Mouse (Mus musculus): ENCODE results near the gene Olfr547.
"Not testable (repeated sequence)": the region's sequence is repeated elsewhere in the genome, so short reads cannot be mapped to it uniquely, and the experiment has no call there.

Olfr547 gene
- long read RNA-seq, experiment 1: 0 reads
- long read RNA-seq, experiment 2: 0 reads

DNA sequence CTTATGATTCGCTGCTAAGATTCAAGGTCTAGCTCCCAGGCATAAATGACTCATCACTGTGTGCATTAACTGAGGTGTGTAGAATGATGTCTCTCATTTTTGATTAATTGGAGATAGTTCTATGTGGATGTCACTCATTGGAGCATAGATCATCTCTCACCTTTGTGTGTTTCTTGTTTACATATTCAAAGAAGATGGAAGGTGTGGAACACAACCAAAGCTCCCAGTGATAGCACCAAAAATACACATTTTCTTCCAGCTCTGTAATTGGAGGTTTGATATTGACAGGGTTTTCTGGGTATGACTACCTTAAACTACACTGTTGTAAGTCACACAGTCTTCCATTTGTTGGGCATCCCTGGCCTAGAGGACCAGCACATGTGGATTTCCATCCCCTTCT lies at the start of gene Olfr547:
Gene Olfr547, plus strand, starts transcription at position 301 of the 400 bp plus-strand sequence.
- intact Hi-C loops (cut with DNase I): no loop called here

DNA sequence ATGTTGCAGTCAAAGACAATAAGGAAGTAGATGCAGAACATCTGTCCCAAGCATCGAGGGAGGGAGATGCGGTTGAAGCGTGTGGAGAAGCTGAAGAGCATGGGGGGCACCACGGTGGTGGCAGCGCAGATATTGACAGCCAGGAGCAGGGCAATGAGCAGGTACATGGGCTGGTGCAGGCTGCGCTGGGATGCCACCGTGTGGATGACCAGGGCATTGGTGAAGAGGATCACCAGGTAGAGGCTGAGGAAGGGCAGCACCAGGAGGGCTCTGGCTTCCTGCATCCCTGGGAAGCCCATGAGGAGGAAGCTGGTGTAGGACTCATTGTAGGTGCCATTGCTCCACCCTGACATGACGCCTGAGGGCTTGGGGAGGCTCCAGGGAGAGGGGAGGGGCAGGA lies 49.8 kb upstream of the Olfr547 start:
- intact Hi-C loops (cut with DNase I): loop anchor here (5.0 kb wide), 1 partner anchor 42 kb away; the partner anchor contains the start of gene Rrm1

DNA sequence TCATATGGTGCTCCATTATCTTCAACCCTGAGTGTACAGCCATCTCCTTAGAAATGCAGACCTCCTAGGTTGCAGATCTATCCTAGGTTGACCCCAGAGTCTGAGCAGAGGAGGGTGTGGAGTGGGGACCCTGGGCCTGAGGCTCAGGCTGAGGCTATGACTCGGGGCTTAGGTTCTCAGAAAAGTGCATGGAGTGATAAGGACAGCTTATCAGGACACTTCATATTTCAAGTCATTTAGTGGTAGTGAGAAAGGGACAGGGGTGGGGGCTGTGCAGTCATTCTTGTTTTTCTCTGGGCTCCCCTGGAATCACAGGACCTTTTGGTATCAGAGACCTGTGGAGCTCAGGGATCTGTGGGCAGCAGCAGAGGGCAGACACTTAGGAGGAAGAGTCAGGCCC lies 48.4 kb upstream of the Olfr547 start:
- intact Hi-C loops (cut with DNase I): no loop called here

DNA sequence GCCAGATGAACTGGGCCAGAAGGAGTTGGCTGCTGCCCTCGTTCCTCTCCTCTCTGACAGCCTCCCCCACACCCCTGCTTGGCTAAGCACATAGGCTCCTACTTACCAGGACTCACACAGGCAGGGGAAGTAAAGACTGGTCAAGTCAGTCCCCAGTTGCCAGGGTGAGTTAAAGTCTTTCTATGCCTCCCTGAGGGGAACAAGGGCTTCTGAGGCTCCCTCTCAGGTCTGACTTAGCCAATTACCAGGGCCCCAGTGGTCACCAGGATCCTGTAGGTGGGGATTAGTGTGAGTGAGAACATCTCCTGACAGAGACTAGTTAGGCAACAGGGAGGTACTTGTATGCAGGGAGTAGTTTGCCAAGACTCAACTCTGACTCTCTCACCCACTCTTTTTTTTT lies 46.4 kb upstream of the Olfr547 start, which contains the start of gene Olfr544:
Gene Olfr544, minus strand, starts transcription at position 153 of the 400 bp plus-strand sequence.
- intact Hi-C loops (cut with DNase I): no loop called here

DNA sequence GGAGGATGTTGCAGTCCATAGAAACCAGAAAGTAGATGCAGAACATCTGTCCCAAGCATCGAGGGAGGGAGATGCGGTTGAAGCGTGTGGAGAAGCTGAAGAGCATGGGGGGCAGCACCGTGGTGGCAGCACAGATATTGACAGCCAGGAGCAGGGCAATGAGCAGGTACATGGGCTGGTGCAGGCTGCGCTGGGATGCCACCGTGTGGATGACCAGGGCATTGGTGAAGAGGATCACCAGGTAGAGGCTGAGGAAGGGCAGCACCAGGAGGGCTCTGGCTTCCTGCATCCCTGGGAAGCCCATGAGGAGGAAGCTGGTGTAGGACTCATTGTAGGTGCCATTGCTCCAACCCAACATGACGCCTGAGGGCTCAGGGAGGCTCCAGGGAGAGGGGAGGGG lies 40.1 kb upstream of the Olfr547 start:
- intact Hi-C loops (cut with DNase I): not testable (repeated sequence)

- intact Hi-C loops (cut with DNase I): no loop called here
Measured at GRCm38 (mm10) chr7:102499473-102499872, 35.1 kb upstream of the Olfr547 start, which contains the start of gene Olfr545. TSS of gene Olfr545 (minus strand) at chr7:102499573.

- intact Hi-C loops (cut with DNase I): no loop called here
Measured at GRCm38 (mm10) chr7:102501986-102502385, 32.6 kb upstream of the Olfr547 start.

- intact Hi-C loops (cut with DNase I): no loop called here
Measured at GRCm38 (mm10) chr7:102506848-102507247, 27.7 kb upstream of the Olfr547 start.

DNA sequence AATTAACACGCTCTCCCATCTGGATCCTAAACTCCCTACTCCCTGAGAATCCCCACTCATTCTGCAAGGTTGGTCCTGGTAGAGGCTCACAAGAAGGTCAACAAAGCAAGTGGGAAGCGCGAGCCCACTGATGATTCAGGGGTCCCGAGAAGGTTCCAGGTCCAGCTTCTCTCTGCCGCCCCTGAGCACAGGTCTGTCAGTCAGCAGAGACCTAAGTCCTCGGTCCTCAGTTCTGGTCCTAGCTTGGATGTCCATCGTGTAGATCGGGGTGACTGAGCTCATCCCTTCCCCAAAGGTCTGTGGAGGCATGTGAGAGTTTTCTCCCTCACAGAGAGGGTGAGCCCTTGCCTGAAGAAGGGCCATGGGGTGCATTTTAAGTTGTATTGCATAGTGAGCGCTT lies 26.5 kb upstream of the Olfr547 start:
- intact Hi-C loops (cut with DNase I): no loop called here

- intact Hi-C loops (cut with DNase I): no loop called here
Measured at GRCm38 (mm10) chr7:102508666-102509065, 25.9 kb upstream of the Olfr547 start.

DNA sequence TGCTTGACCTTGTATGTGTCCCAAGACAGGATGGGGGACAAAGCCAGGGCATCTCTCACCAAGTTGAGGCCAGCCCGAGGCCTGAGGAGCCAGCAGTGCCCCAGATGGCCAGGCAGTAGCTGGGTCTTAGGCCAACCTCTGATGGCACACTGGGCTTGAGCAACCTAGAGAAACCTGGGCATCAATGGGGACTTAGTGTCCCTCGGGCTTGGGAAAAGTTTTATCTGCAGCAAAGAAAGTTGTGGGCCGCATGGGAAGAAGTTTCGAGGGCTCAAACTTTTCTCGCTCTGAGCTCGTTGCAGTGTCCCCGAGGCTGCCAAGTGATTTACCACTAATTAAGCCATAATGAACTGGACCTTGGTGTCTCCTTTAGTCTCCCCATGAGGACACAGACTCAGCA lies 24.8 kb upstream of the Olfr547 start:
- intact Hi-C loops (cut with DNase I): loop anchor here (5.0 kb wide), 1 partner anchor 408 kb away; the partner anchor contains the start of gene Olfr571

DNA sequence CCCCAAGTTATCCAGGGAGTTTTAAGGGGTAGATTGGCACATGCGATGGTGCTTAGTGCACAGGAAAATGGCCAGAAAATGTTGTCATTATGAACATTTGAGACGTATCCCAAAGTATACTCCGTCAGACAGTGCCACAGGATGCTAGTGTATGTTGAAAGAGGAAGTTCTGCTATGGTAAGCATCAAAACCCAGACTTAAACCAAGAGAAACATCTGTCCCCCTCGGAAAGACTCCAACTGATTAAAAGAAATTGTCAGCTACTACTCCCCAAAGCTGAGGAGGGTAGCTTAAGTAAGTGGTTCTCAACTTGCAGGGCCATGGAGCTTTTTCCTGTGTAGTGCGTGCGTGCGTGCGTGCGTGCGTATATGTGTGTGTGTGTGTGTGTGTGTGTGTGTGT lies 22.6 kb upstream of the Olfr547 start:
- intact Hi-C loops (cut with DNase I): loop anchor here (5.0 kb wide), 1 partner anchor 405 kb away; the partner anchor contains the start of gene Olfr571

DNA sequence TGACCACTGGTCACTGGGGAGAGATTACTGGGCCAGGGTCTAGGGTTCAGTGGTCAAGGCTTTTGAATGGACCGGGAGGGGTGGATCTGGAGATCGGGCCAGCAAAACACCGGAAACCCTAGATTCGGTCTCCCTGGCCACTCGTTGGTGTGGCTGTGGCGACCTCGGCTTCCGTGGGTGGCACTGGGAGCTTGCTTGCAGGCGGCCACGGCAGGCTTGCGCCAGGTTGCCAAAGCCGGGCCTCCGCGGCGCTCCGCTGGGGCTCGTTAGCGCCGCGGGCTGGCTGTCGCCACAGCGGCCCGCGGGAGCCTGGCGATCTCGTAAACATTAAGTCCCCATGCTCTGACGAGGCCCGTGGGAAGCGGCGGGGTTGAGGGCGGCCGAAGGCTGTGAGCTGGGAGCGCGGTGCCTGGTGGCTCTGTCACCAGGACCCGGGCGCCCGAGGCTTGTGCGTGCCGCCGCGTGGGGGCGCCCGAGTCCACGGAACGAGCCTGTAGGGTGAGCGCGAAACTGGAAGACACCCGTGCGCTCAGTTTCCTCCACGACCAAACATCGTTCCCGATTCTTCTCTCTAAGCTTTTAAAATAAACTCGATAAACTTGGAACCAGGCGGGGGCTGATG lies 21.6 kb upstream of the Olfr547 start:
- intact Hi-C loops (cut with DNase I): loop anchor here (5.0 kb wide), 1 partner anchor 404 kb away; the partner anchor contains the start of gene Olfr571

DNA sequence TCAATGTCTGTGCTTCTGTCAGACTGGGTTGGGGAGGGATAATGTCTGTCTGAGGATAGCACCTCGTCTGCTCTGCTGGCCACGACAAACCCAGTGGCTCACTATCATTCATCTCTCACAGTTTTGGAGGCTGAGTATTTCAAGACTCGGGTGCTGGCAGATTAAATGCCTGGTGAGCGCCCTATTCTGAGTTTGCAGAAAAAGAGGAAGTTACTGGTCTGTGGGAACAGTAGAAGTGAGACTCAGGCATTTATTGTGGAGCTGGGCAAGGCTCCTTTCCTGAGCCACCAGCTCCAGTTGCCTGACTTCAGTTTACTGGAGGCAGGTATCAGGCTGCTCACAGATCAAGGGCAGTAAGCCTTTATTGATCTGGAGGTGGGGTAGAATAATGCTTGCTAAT lies 20.4 kb upstream of the Olfr547 start:
- intact Hi-C loops (cut with DNase I): loop anchor here (2.0 to 5.0 kb wide), 2 partner anchors 123 to 403 kb away; partner anchors contain the start of gene Olfr571

GRCm38 (mm10) chr7:102516261-102517050 lies 18.1 kb upstream of the Olfr547 start:
- intact Hi-C loops (cut with DNase I): no loop called here

- intact Hi-C loops (cut with DNase I): no loop called here
Measured at GRCm38 (mm10) chr7:102517051-102517335, 17.6 kb upstream of the Olfr547 start.

- intact Hi-C loops (cut with DNase I): no loop called here
Measured at GRCm38 (mm10) chr7:102529052-102529451, 5.5 kb upstream of the Olfr547 start.

DNA sequence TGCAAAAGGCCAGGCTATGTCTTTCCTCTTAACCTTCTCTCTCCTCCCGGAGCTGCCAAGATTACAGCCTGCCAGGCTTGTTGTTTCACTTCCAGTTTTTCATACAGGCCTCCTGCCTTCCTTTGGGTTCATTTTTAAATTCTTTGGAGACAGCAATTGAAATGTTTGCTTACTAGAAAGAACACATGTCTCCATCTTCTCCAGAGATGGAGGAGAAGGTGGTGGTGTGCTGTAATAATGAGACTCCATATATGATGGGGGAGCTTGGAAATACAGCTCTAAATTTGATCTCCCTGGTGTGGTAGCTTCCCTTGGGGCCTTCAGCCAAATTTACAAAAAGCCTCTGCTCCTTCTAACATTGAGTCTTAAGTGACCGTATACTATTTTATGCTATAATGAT lies 6.0 kb downstream of the Olfr547 start, which contains the start of gene Olfr548-ps1:
Gene Olfr548-ps1, plus strand, starts transcription at position 301 of the 400 bp plus-strand sequence.
- intact Hi-C loops (cut with DNase I): no loop called here

GRCm38 (mm10) chr7:102541251-102541650 lies 6.7 kb downstream of the Olfr547 start:
- intact Hi-C loops (cut with DNase I): no loop called here

- intact Hi-C loops (cut with DNase I): no loop called here
Measured at GRCm38 (mm10) chr7:102549570-102549969, 15.0 kb downstream of the Olfr547 start, which contains the start of gene Olfr549. TSS of gene Olfr549 (plus strand) at chr7:102549870.

DNA sequence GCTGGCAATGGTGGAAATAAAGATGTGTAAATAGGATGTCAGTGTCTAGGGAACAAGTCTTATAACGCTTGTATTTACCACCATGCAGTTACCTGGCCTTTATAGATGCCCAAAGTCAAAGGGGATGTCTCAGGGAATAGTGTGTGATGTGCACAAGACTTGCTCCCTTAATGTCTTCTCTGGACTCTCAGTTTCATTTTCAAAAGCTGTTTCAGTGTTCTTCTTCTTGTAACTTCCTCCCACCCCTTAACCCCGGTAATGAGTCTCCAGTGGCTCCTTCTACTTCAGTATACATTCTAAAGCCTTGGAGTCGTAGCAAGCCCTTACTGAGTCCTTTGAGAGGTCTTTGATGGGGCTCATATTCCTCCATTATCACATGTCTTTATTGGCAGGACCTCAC lies 18.7 kb downstream of the Olfr547 start:
- intact Hi-C loops (cut with DNase I): no loop called here

All from adrenal gland (tissue).